Mouse (Mus musculus) MEL (cell line): Measurements from ENCODE around the gene Tmem151b.

Experiments
- BHLHE40 ChIP-seq: IDR thresholded peaks from 2 replicates; pipeline ENCODE4 v1.6.1; 2012; ENCODE audit warnings: low read depth, mild to moderate bottlenecking, inconsistent platforms, low read length, improper control_type of control experiment, borderline replicate concordance
- CTCF ChIP-seq, 3 experiments: IDR thresholded peaks in 2 of 3; conservative IDR thresholded peaks in 1 of 3; 2 replicates each; pipeline ENCODE4 v1.5.1; 2011 to 2012; ENCODE audit warnings: low read length in 3 of 3, low read depth in 2 of 3, mild to moderate bottlenecking in 2 of 3, improper control_type of control experiment in 1 of 3, inconsistent platforms in 1 of 3, mixed read lengths in 1 of 3, moderate library complexity in 1 of 3; ENCODE audit not compliant: control insufficient read depth in 1 of 3, insufficient read depth in 1 of 3, poor library complexity in 1 of 3, severe bottlenecking in 1 of 3
- GATA1 ChIP-seq: IDR thresholded peaks from 2 replicates; pipeline ENCODE4 v1.6.1; 2011; ENCODE audit warnings: low read depth, low read length, improper control_type of control experiment
- KAT2A ChIP-seq: conservative IDR thresholded peaks from 2 replicates; pipeline ENCODE4 v1.6.1; 2012; ENCODE audit warnings: low read depth, low read length, improper control_type of control experiment, inconsistent platforms
- MAFK ChIP-seq: IDR thresholded peaks from 2 replicates; pipeline ENCODE4 v1.6.1; 2011; ENCODE audit warnings: low read depth, mild to moderate bottlenecking, low read length, improper control_type of control experiment, borderline replicate concordance
- MAX ChIP-seq: IDR thresholded peaks from 2 replicates; pipeline ENCODE4 v1.6.1; 2011; ENCODE audit warnings: low read length, improper control_type of control experiment
- NRF1 ChIP-seq: IDR thresholded peaks from 2 replicates; pipeline ENCODE4 v1.6.1; 2014; ENCODE audit warnings: low read depth, mild to moderate bottlenecking, inconsistent platforms, low read length, improper control_type of control experiment, moderate library complexity; ENCODE audit not compliant: poor library complexity, insufficient read depth, severe bottlenecking
- POLR2A ChIP-seq, 2 experiments: IDR thresholded peaks; 2 replicates each; pipeline ENCODE4 v1.6.1; 2011 to 2012; ENCODE audit warnings: low read length in 2 of 2, mild to moderate bottlenecking in 2 of 2, control low read depth in 1 of 2, improper control_type of control experiment in 1 of 2, low read depth in 1 of 2, moderate library complexity in 1 of 2; ENCODE audit not compliant: control insufficient read depth in 1 of 2, insufficient read depth in 1 of 2, poor library complexity in 1 of 2
- RCOR1 ChIP-seq: IDR thresholded peaks from 2 replicates; pipeline ENCODE4 v1.6.1; 2012; ENCODE audit warnings: low read depth, mild to moderate bottlenecking, inconsistent platforms, low read length, improper control_type of control experiment
- TAL1 ChIP-seq: IDR thresholded peaks from 2 replicates; pipeline ENCODE4 v1.6.1; 2012; ENCODE audit warnings: mild to moderate bottlenecking, inconsistent platforms, low read length, moderate library complexity, mixed read lengths
- TBP ChIP-seq: IDR thresholded peaks from 2 replicates; pipeline ENCODE4 v1.8.0; 2011; ENCODE audit warnings: low read depth, low read length, improper control_type of control experiment
- UBTF ChIP-seq: IDR thresholded peaks from 2 replicates; pipeline ENCODE4 v1.6.1; 2012; ENCODE audit warnings: low read depth, mild to moderate bottlenecking, inconsistent platforms, low read length, improper control_type of control experiment, moderate library complexity, borderline replicate concordance; ENCODE audit not compliant: insufficient read depth
- USF1 ChIP-seq: IDR thresholded peaks from 2 replicates; pipeline ENCODE4 v1.6.1; 2014; ENCODE audit warnings: low read depth, mild to moderate bottlenecking, inconsistent platforms, low read length, improper control_type of control experiment, moderate library complexity
- ZC3H11A ChIP-seq: IDR thresholded peaks from 2 replicates; pipeline ENCODE4 v1.6.1; 2012; ENCODE audit warnings: low read depth, mild to moderate bottlenecking, inconsistent platforms, low read length, improper control_type of control experiment

DNA sequence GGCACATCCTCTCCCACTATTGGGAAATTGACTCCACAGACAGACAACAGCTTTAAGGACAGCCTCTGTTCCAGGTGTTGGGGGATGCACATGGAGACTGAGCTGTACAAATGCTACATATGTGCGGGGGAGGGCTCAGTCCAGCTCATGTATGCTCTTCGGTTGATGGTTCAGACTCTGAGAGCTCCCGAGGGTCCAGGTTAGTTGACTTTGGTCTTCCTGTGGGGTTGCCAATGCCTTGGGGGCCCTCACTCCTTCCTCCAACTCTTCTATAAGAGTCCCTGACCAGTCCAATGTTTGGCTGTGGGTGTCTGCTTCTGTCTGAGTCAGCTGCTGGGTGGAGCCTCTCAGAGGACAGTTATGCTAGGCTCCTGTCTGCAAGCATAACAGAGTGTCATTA, 3.6 kb upstream of the Tmem151b start:
- TF ChIP-seq CTCF (IDR thresholded peaks at IDR 0.05 in 2 of 3, conservative IDR thresholded peaks at IDR 0.05 in 1 of 3; ENCODE audit: control insufficient read depth in 1 of 3, insufficient read depth in 1 of 3, low read depth in 2 of 3, low read length in 3 of 3, poor library complexity in 1 of 3, severe bottlenecking in 1 of 3) = no peak
- no peak for TF ChIP-seq RCOR1
- no peak for TF ChIP-seq TAL1
- no peak for TF ChIP-seq MAFK
- no peak for TF ChIP-seq ZC3H11A
- TF ChIP-seq BHLHE40 = no peak
- TF ChIP-seq UBTF = no peak
- TF ChIP-seq NRF1 = no peak
- no peak for TF ChIP-seq KAT2A
- TF ChIP-seq GATA1 = no peak
- no peak for TF ChIP-seq TBP
- TF ChIP-seq POLR2A (IDR thresholded peaks at IDR 0.05; ENCODE audit: control insufficient read depth in 1 of 2, insufficient read depth in 1 of 2, low read depth in 1 of 2, low read length in 2 of 2, poor library complexity in 1 of 2) = no peak
- TF ChIP-seq USF1 = no peak
- no peak for TF ChIP-seq MAX
